Mouse (Mus musculus) forebrain, embryonic 15.5 days (tissue): ENCODE measurements around the gene Gm33543. TPM values are rescaled to one million over a fixed set of nuclear protein-coding genes. Genes with fewer than 3 reads are reported as not detected.

Experiments
- ATAC-seq: fragments of 200-750 bp; cut with Nextera tagmentation; replicated peaks from 2 replicates; pipeline ENCODE4 v1.8.0; 2017; ENCODE audit warnings: mild to moderate bottlenecking, moderate TSS enrichment, moderate library complexity
- H3K27ac ChIP-seq: fragments of 300-500 bp; sonication (generic); replicated peaks from 2 replicates; pipeline ENCODE4 v1.5.1; 2015; ENCODE audit warnings: mild to moderate bottlenecking, inconsistent platforms
- H3K27me3 ChIP-seq: fragments of 300-500 bp; sonication (generic); 2 replicates; pipeline ENCODE4 v1.6.1; 2015; ENCODE audit warnings: inconsistent platforms
- H3K36me3 ChIP-seq: fragments of 300-500 bp; sonication (generic); 2 replicates; pipeline ENCODE4 v1.6.1; 2015; ENCODE audit warnings: mild to moderate bottlenecking, inconsistent platforms
- H3K4me1 ChIP-seq: fragments of 300-500 bp; sonication (generic); 2 replicates; pipeline ENCODE4 v1.6.1; 2015; ENCODE audit warnings: inconsistent platforms
- H3K4me2 ChIP-seq: fragments of 300-500 bp; sonication (generic); replicated peaks from 2 replicates; pipeline ENCODE4 v1.6.1; 2015; ENCODE audit warnings: mild to moderate bottlenecking, inconsistent platforms
- H3K4me3 ChIP-seq: fragments of 300-500 bp; sonication (generic); 2 replicates; pipeline ENCODE4 v1.5.1; 2015; ENCODE audit warnings: mild to moderate bottlenecking, inconsistent platforms
- H3K9ac ChIP-seq: fragments of 300-500 bp; sonication (generic); replicated peaks from 2 replicates; pipeline ENCODE4 v1.6.1; 2015; ENCODE audit warnings: mild to moderate bottlenecking, inconsistent platforms
- H3K9me3 ChIP-seq: fragments of 300-500 bp; sonication (generic); 2 replicates; pipeline ENCODE4 v1.6.1; 2016; ENCODE audit warnings: inconsistent platforms
- whole genome bisulfite sequencing: fragments of 180-500 bp; shearing (Covaris S2); methylation state at CpG from one replicate; pipeline ENCODE4 v1.1.7; 2015; ENCODE audit warnings: mixed read lengths; 5-methylcytosine and 5-hydroxymethylcytosine counted together
- polyA plus RNA-seq: library from polyadenylated mRNA; unstranded; fragments of >200 nt; fragmentation: Nextera tagmentation; extraction: Ambion mirVana; gene quantifications from 2 replicates; pipeline ENCODE4 v1.2.1, GENCODE M21; 2015

Gene Gm33543
- polyA plus RNA-seq, 1 experiment from 2014 or later = not detected

- Histone ChIP-seq H3K27ac (no peak overlapping the region), H3K27me3 (no peaks in the 10 kb centered on the region), H3K4me2 (no peak overlapping the region), H3K4me3 (no peak overlapping the region), H3K9ac (no peak overlapping the region), H3K4me1 (no peaks in the 10 kb centered on the region), H3K36me3 (no peaks in the 10 kb centered on the region), H3K9me3 (no peaks in the 10 kb centered on the region)
- no peak for ATAC-seq
- WGBS = 91% methylated on average over 3 of the region's 3 CpGs
Measured at GRCm38 (mm10) chr10:95862664-95863063, 19.9 kb upstream of the Gm33543 start.

- Histone ChIP-seq H3K9me3 (no peaks in the 10 kb centered on the region), H3K4me3 (no peak overlapping the region), H3K9ac (no peak overlapping the region), H3K27ac (no peak overlapping the region), H3K27me3 (no peaks in the 10 kb centered on the region), H3K4me1 (no peaks in the 10 kb centered on the region), H3K4me2 (no peak overlapping the region), H3K36me3 (no peaks in the 10 kb centered on the region)
- 34% methylated on average over 2 of the region's 2 CpGs for WGBS
- no peak for ATAC-seq
Measured at GRCm38 (mm10) chr10:95858164-95858563, 15.4 kb upstream of the Gm33543 start.

GRCm38 (mm10) chr10:95855411-95855810, 12.7 kb upstream of the Gm33543 start:
- H3K36me3 ChIP-seq = no peaks in the 10 kb centered on the region
- no peaks in the 10 kb centered on the region for H3K9me3 ChIP-seq
- H3K4me2 ChIP-seq = no peak overlapping the region
- no peak overlapping the region for H3K27ac ChIP-seq
- H3K4me3 ChIP-seq = no peak overlapping the region
- no peak for ATAC-seq
- no peaks in the 10 kb centered on the region for H3K27me3 ChIP-seq
- no peaks in the 10 kb centered on the region for H3K4me1 ChIP-seq
- 91% methylated on average over 6 of the region's 6 CpGs for WGBS
- no peak overlapping the region for H3K9ac ChIP-seq

GRCm38 (mm10) chr10:95850504-95850903, 7.8 kb upstream of the Gm33543 start:
- H3K9me3 ChIP-seq = no peaks in the 10 kb centered on the region
- no peaks in the 10 kb centered on the region for H3K27me3 ChIP-seq
- H3K4me2 ChIP-seq = no peak overlapping the region
- ATAC-seq = no peak
- 88% methylated on average over 3 of the region's 3 CpGs for WGBS
- no peaks in the 10 kb centered on the region for H3K4me1 ChIP-seq
- H3K27ac ChIP-seq = no peak overlapping the region
- no peak overlapping the region for H3K9ac ChIP-seq
- no peak overlapping the region for H3K4me3 ChIP-seq
- H3K36me3 ChIP-seq = no peaks in the 10 kb centered on the region

- Histone ChIP-seq H3K36me3 (no peaks in the 10 kb centered on the region), H3K4me3 (no peak overlapping the region), H3K4me2 (no peak overlapping the region), H3K4me1 (no peaks in the 10 kb centered on the region), H3K27me3 (no peaks in the 10 kb centered on the region), H3K27ac (no peak overlapping the region), H3K9ac (no peak overlapping the region), H3K9me3 (no peaks in the 10 kb centered on the region)
- ATAC-seq = no peak
- 69% methylated on average over 3 of the region's 3 CpGs for WGBS
Measured at GRCm38 (mm10) chr10:95846739-95847138, 4.0 kb upstream of the Gm33543 start.

- no peak for ATAC-seq
- Histone ChIP-seq H3K4me2 (no peak overlapping the region), H3K9me3 (no peaks in the 10 kb centered on the region), H3K4me1 (no peaks in the 10 kb centered on the region), H3K36me3 (no peaks in the 10 kb centered on the region), H3K27me3 (no peaks in the 10 kb centered on the region), H3K4me3 (no peak overlapping the region), H3K9ac (no peak overlapping the region), H3K27ac (no peak overlapping the region)
Measured at GRCm38 (mm10) chr10:95846281-95846680, 3.6 kb upstream of the Gm33543 start.

- no peaks in the 10 kb centered on the region for H3K4me1 ChIP-seq
- no peak for ATAC-seq
- no peaks in the 10 kb centered on the region for H3K27me3 ChIP-seq
- no peak overlapping the region for H3K4me3 ChIP-seq
- no peaks in the 10 kb centered on the region for H3K36me3 ChIP-seq
- 77% methylated on average over 1 of the region's 1 CpGs for WGBS
- H3K27ac ChIP-seq = no peak overlapping the region
- H3K9ac ChIP-seq = no peak overlapping the region
- no peak overlapping the region for H3K4me2 ChIP-seq
- H3K9me3 ChIP-seq = no peaks in the 10 kb centered on the region
Measured at GRCm38 (mm10) chr10:95843878-95844277, 1.1 kb upstream of the Gm33543 start.

- Histone ChIP-seq H3K27ac (no peak overlapping the region), H3K4me1 (no peaks in the 10 kb centered on the region), H3K4me3 (no peak overlapping the region), H3K27me3 (no peaks in the 10 kb centered on the region), H3K9ac (no peak overlapping the region), H3K36me3 (no peaks in the 10 kb centered on the region), H3K9me3 (no peaks in the 10 kb centered on the region), H3K4me2 (no peak overlapping the region)
- 94% methylated on average over 3 of the region's 3 CpGs for WGBS
- ATAC-seq = no peak
Measured at GRCm38 (mm10) chr10:95841241-95841640, 1.5 kb downstream of the Gm33543 start.

GRCm38 (mm10) chr10:95839803-95840202, 2.9 kb downstream of the Gm33543 start:
- no peaks in the 10 kb centered on the region for H3K27me3 ChIP-seq
- no peak overlapping the region for H3K27ac ChIP-seq
- H3K9ac ChIP-seq = no peak overlapping the region
- no peaks in the 10 kb centered on the region for H3K36me3 ChIP-seq
- no peak overlapping the region for H3K4me3 ChIP-seq
- H3K4me2 ChIP-seq = no peak overlapping the region
- H3K9me3 ChIP-seq = no peaks in the 10 kb centered on the region
- ATAC-seq = no peak
- WGBS = 52% methylated on average over 3 of the region's 3 CpGs
- no peaks in the 10 kb centered on the region for H3K4me1 ChIP-seq

- no peaks in the 10 kb centered on the region for H3K9me3 ChIP-seq
- H3K27ac ChIP-seq = no peak overlapping the region
- H3K4me1 ChIP-seq = no peaks in the 10 kb centered on the region
- no peaks in the 10 kb centered on the region for H3K36me3 ChIP-seq
- no peak overlapping the region for H3K4me3 ChIP-seq
- WGBS = 92% methylated on average over 4 of the region's 4 CpGs
- H3K27me3 ChIP-seq = no peaks in the 10 kb centered on the region
- ATAC-seq = no peak
- H3K4me2 ChIP-seq = no peak overlapping the region
- H3K9ac ChIP-seq = no peak overlapping the region
Measured at GRCm38 (mm10) chr10:95839036-95839435, 3.7 kb downstream of the Gm33543 start.

GRCm38 (mm10) chr10:95836530-95837264, 6.0 kb downstream of the Gm33543 start:
- no peak for ATAC-seq
- 82% methylated on average over 9 of the region's 9 CpGs for WGBS

GRCm38 (mm10) chr10:95830891-95831290, 11.8 kb downstream of the Gm33543 start:
- Histone ChIP-seq H3K9ac (no peak overlapping the region), H3K36me3 (no peaks in the 10 kb centered on the region), H3K27me3 (no peaks in the 10 kb centered on the region), H3K9me3 (no peaks in the 10 kb centered on the region), H3K4me3 (no peak overlapping the region), H3K4me2 (no peak overlapping the region), H3K4me1 (no peaks in the 10 kb centered on the region), H3K27ac (no peak overlapping the region)
- no peak for ATAC-seq
- WGBS = 69% methylated on average over 5 of the region's 5 CpGs

More at GRCm38 (mm10) chr10:95836530-95837264, 6.0 kb downstream of the Gm33543 start:
- Histone ChIP-seq H3K4me1 (no peaks in the 10 kb centered on the region), H3K36me3 (no peaks in the 10 kb centered on the region), H3K4me3 (no peak overlapping the region), H3K9ac (no peak overlapping the region), H3K4me2 (no peak overlapping the region), H3K9me3 (no peaks in the 10 kb centered on the region), H3K27me3 (no peaks in the 10 kb centered on the region), H3K27ac (no peak overlapping the region)

GRCm38 (mm10) chr10:95829471-95829870, 13.3 kb downstream of the Gm33543 start:
- no peaks in the 10 kb centered on the region for H3K9me3 ChIP-seq
- H3K27ac ChIP-seq = no peak overlapping the region
- H3K4me2 ChIP-seq = no peak overlapping the region
- no peak overlapping the region for H3K9ac ChIP-seq
- H3K36me3 ChIP-seq = no peaks in the 10 kb centered on the region
- no peaks in the 10 kb centered on the region for H3K4me1 ChIP-seq
- ATAC-seq = no peak
- H3K4me3 ChIP-seq = no peak overlapping the region
- no peaks in the 10 kb centered on the region for H3K27me3 ChIP-seq
